Mouse (Mus musculus): ENCODE results near the gene Scn4b. TPM values are rescaled to one million over a fixed set of nuclear protein-coding genes. Genes with fewer than 3 reads are reported as not detected.
A peak's percentile ranks its signal among the peaks of the same experiment; 100 is the strongest.

Scn4b gene
- total RNA-seq, 2 experiments from 2014 or later, result 256 to 268 TPM

GRCm38 (mm10) chr9:45125211-45125610 is 13.0 kb upstream of the Scn4b start:
- no peak for DNase-seq (ENCODE audit: low spot score)

- DNase-seq (ENCODE audit: low spot score), result no peak
Observed at GRCm38 (mm10) chr9:45126941-45127340, 11.3 kb upstream of the Scn4b start.

GRCm38 (mm10) chr9:45130119-45130518 is 8.1 kb upstream of the Scn4b start:
- DNase-seq (ENCODE audit: low spot score), result no peak

- DNase-seq (ENCODE audit: low spot score), result peak; percentile 80
Observed at GRCm38 (mm10) chr9:45133484-45134310, 4.5 kb upstream of the Scn4b start.

- DNase-seq (ENCODE audit: low spot score), result peak; percentile 78
Observed at GRCm38 (mm10) chr9:45136442-45137169, 1.6 kb upstream of the Scn4b start.

GRCm38 (mm10) chr9:45139082-45139481 is 887 bp downstream of the Scn4b start:
- no peak for DNase-seq (ENCODE audit: low spot score)

GRCm38 (mm10) chr9:45140945-45141344 is 2.8 kb downstream of the Scn4b start:
- no peak for DNase-seq (ENCODE audit: low spot score)

- no peak for DNase-seq (ENCODE audit: low spot score)
Observed at GRCm38 (mm10) chr9:45142686-45143085, 4.5 kb downstream of the Scn4b start.

GRCm38 (mm10) chr9:45145533-45146266 is 7.5 kb downstream of the Scn4b start:
- DNase-seq (ENCODE audit: low spot score), result no peak

GRCm38 (mm10) chr9:45146267-45146597 is 8.0 kb downstream of the Scn4b start:
- peak; percentile 69 for DNase-seq (ENCODE audit: low spot score)

- no peak for DNase-seq (ENCODE audit: low spot score)
Observed at GRCm38 (mm10) chr9:45150933-45151332, 12.7 kb downstream of the Scn4b start.

- DNase-seq (ENCODE audit: low spot score), result no peak
Observed at GRCm38 (mm10) chr9:45153361-45153760, 15.2 kb downstream of the Scn4b start.

- DNase-seq (ENCODE audit: low spot score), result no peak
Observed at GRCm38 (mm10) chr9:45167903-45168302, 29.7 kb downstream of the Scn4b start.

GRCm38 (mm10) chr9:45170150-45170549 is 32.0 kb downstream of the Scn4b start:
- no peak for DNase-seq (ENCODE audit: low spot score)

- no peak for DNase-seq (ENCODE audit: low spot score)
Observed at GRCm38 (mm10) chr9:45171073-45171610, 32.9 kb downstream of the Scn4b start.

- DNase-seq (ENCODE audit: low spot score), result no peak
Observed at GRCm38 (mm10) chr9:45173475-45173874, 35.3 kb downstream of the Scn4b start.

GRCm38 (mm10) chr9:45179282-45179681 is 41.1 kb downstream of the Scn4b start:
- DNase-seq (ENCODE audit: low spot score), result no peak

GRCm38 (mm10) chr9:45181770-45182169 is 43.6 kb downstream of the Scn4b start, which contains the start of gene BC049352:
Gene BC049352, plus strand, starts transcription at chr9:45182007.
- DNase-seq (ENCODE audit: low spot score), result peak; percentile 9

GRCm38 (mm10) chr9:45182521-45182920 is 44.3 kb downstream of the Scn4b start:
- DNase-seq (ENCODE audit: low spot score), result no peak

- no peak for DNase-seq (ENCODE audit: low spot score)
Observed at GRCm38 (mm10) chr9:45183266-45183665, 45.1 kb downstream of the Scn4b start.

- DNase-seq (ENCODE audit: low spot score), result no peak
Observed at GRCm38 (mm10) chr9:45185250-45185649, 47.1 kb downstream of the Scn4b start.
